Mouse (Mus musculus): ENCODE measurements at regions not wholly inside any gene's neighbourhood (a gene's known extent, or its start where the extent isn't known, plus 50 kb on each side); places are given as distances from the start of the nearest gene placed in this dataset.
A peak's percentile ranks its signal among the peaks of the same experiment; 100 is the strongest.

- no peak for DNase-seq
These were observed 66.8 kb upstream of the Tpm1 start for GRCm38 (mm10) chr9:67115991-67116390.

DNA sequence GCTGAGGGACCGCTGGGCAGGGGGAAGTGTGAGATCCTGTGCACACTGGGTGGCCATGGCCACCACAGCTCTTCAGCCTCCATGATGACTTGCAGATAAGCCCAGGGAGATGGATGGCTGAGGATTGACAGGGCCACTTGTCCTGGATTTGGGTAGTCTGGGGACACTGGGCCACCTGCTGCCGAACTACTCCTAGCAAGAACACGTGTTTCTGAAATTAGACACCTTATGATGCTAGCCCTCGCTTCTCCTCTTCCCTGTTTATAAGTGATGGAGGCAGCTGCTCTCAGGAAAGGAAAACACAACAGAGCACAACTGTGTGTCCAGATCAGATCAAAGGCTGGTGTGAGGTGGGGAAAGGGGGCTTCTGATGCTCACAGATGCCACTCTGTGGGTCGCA lies 64.9 kb upstream of the Tpm1 start:
- no peak for DNase-seq

- DNase-seq = no peak
These were observed 62.8 kb upstream of the Tpm1 start for GRCm38 (mm10) chr9:67111836-67112584.

- no peak for DNase-seq
These were observed 58.7 kb upstream of the Tpm1 start for GRCm38 (mm10) chr9:67107938-67108337.

DNA sequence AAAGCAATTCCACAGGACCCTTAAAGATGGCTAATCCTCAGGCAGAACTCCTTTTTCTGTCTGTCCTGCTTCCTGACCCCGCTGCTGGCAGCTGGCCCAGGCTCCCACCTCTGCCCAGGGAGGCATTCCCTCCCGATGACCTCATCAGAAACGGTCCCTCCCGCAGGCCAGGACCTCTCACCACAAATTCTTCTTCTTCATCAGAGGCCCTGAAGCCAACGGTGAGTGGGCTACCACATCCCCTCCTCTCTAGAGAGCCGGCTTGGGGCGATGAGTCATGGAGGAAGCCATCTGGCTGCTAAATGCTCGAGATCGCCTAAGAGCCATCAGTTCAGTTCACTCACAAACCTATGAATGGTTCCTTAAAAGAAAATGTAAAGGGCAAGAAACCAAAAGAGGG lies 56.7 kb upstream of the Tpm1 start:
- peak; percentile 37 to 51 for DNase-seq

- no peak for DNase-seq
These were observed 56.0 kb upstream of the Tpm1 start for GRCm38 (mm10) chr9:67105216-67105615.

GRCm38 (mm10) chr9:67104616-67105015 lies 55.4 kb upstream of the Tpm1 start:
- no peak for DNase-seq

DNA sequence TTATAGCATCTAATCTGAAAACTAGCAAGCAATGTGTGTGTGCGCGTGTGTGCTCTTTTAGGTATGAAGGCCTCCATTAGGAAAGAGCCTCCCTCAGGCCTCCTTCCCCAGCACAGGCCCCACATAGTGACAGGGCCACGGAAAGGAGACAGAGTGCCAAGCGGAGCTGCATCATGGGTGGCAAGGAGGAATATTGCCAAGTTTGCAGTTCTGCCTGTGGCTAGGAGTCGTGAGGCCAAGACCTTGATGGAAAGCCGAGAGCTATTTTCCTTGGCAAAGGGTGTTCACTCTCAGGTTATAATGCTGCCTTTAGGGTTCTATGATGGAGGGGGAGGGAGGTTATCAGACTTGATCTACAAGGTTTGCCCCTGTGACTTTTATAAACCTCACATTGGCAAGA lies 53.4 kb upstream of the Tpm1 start:
- DNase-seq = peak in 1 of 2 experiments; percentile 14

DNA sequence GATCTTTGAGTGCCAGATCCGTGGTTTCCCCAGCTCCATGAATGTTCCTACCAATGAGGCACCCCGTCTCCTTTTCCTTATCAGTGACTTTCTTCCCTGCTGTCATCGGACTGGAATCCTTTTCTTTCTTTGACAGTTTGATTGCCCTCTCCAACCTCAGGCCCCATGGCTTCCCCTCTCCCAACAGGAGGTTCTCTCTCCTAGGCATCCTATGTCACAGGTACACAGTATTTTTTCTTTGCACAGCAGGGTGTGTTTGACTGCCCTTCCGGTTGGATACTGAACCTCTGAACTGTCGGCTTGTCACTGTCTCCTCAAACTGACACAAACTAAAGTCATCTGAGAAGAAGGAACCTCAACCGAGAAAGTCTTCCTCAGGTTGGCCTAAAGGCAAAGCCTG lies 50.3 kb upstream of the Tpm1 start:
- no peak for DNase-seq
